Mouse (Mus musculus) liver, embryonic 14.5 days (tissue): Measurements from ENCODE around the gene Crlf1.

ENCODE experiments used
- CTCF ChIP-seq: IDR thresholded peaks from 2 replicates; pipeline ENCODE4 v1.5.1; 2016; ENCODE audit warnings: antibody characterized with exemption, low read depth, control low read depth
- EP300 ChIP-seq: IDR thresholded peaks from 2 replicates; pipeline ENCODE4 v1.6.1; 2016; ENCODE audit warnings: antibody characterized with exemption, low read depth

GRCm38 (mm10) chr8:70466305-70466704, 26.7 kb upstream of the Crlf1 start:
- TF ChIP-seq CTCF (no peak), EP300 (no peak)
